Mouse (Mus musculus): ENCODE results near the gene Uba3. TPM values are rescaled to one million over a fixed set of nuclear protein-coding genes. Genes with fewer than 3 reads are reported as not detected.

Gene Uba3
- total RNA-seq, 2 experiments from 2014 or later: 64.2 to 72.2 TPM

DNA sequence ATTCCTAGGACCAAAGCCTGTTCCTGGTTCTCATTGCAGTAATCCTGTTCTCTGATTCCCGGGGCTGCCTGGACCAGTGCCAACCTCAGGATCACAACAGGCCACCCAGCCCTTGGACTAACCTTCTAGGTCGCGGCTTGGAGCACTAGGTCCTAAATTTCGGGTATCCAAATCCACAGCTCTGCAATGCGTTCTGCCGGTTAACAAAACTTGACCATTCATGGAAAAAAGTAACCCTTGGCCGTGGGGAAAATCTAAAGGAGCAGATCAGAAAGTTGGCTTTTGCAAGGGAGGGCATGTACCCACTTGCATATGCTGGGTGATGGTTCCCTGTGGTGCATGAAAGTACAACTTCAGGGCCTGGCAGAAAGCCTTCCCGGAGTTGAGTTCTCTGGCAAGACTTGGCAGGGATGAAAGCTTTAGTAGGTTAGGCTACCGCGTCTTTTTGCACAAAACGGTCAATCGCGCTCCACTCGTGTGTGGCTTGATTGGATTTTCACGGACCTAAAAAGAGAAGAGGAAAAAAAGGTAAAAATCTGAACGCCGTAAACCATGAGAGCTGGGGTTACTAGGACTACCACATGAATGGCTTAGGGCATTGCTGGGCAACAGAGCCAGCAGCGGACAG lies 57.6 kb downstream of the Uba3 start:
- DNase-seq (ENCODE audit: low spot score in 2 of 2): peak; percentile 13 to 21
- intact Hi-C loops (cut with DNase I): no loop called here

DNA sequence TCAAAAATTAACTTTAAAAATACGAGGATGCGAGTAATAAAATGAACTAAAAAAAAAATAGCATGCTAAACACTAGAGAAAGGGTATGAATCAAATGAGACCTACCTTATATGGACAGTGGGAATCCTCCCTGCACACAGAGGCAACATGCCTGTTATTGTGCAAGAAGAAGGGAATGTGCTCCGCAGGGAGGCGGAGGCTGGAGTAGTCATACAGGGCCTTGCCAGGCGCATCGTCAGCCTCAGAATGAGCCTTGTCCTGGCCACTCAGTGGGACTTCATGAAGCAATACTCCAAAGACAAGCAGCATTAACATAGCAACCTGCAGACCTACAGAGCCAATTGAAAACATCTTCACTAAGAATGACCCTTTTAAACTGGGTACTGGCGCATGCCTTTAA lies 60.3 kb downstream of the Uba3 start:
- intact Hi-C loops (cut with DNase I): no loop called here
- no peak for DNase-seq (ENCODE audit: low spot score in 2 of 2)

DNA sequence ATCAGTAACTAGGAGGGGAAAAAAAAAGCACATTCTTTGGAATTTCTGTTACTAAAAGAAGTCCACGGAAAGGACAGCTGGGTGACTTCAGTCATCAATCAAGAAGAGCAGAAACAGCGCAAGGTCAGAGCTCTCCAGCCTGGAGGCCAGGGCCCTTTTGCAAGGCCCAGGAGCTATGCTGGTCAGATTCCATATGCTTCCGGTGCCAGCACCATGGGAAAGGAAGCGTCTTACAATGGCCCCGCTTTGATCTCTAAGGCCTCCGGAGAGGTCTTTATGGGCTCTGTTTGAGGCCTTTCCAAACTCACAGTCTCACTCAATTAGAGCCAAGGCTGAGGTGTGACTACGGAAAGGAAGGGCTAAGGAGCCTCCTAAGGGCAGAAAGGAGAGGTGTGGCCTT lies 61.1 kb downstream of the Uba3 start:
- intact Hi-C loops (cut with DNase I): no loop called here
- no peak for DNase-seq (ENCODE audit: low spot score in 2 of 2)

DNA sequence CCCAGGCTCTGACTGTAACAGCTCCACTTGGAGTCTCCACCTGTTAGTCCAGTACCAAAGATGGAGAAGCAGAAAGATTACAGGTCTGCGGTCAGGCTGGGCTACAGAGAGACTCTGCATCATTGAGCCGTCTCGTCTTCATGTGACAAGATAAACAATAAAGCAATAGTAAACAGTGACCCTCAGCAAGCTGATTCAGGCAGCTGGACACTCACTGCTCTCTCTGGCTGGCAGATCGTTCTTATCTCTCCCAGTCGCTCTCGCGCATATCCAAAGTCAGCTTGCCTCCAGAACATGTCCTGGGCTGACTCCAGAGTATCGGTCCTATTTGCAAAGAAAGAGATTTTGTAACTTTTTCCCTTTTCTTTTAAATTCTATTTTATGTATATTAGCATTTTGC lies 62.8 kb downstream of the Uba3 start:
- intact Hi-C loops (cut with DNase I): no loop called here
- no peak for DNase-seq (ENCODE audit: low spot score in 2 of 2)

DNA sequence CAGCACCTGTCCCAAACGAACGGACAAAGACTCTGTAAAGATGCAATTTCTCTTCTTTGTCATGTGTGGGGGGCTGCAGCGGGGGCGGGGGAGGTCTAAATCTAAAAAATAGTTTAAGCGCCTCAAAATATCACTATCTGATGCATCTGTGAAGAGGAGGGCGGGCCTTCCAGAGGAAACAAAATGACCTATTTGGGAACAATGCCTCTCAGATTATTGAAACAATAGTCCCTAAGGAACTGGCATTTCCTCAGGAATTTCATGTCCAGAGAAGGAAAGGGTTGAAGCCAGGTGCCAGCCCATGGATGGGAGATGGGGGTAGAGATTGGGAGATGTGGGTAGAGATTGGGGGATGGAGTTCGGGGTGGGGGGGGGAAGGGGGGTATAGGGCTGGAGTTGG lies 63.6 kb downstream of the Uba3 start:
- intact Hi-C loops (cut with DNase I): no loop called here
- DNase-seq (ENCODE audit: low spot score in 2 of 2): no peak

Other genes starting within 250 kb of the Uba3 start
- gene Fam19a4, start 145.2 kb downstream of the Uba3 start, total RNA-seq (2021): under 1 TPM; 0.30 to 0.41 TPM
- 10 to 100 TPM; 25.4 to 31.1 TPM for gene Eogt, start 56.5 kb downstream of the Uba3 start, total RNA-seq (2021)
- gene Tmf1, start 26.5 kb downstream of the Uba3 start, total RNA-seq (2021): 10 to 100 TPM; 51.6 to 54.3 TPM
- 100 to 1,000 TPM; 194 to 211 TPM for gene Arl6ip5, start 5.0 kb upstream of the Uba3 start, total RNA-seq (2021)
- under 1 TPM in 1 of 2 experiments, not detected in 1; 0.17 TPM for gene Lmod3, start 47.1 kb upstream of the Uba3 start, total RNA-seq (2021)